Mouse (Mus musculus): ENCODE measurements around the gene Muc13. TPM values are rescaled to one million over a fixed set of nuclear protein-coding genes. Genes with fewer than 3 reads are reported as not detected.

Muc13 gene
- total RNA-seq, 2 experiments from 2014 or later, result 0.11 TPM; not detected in 1

- DNase-seq (ENCODE audit: low spot score in 2 of 2), result no peak
These were observed 24.8 kb downstream of the Muc13 start for GRCm38 (mm10) chr16:33818413-33819165.

- DNase-seq (ENCODE audit: low spot score in 2 of 2), result peak; percentile 94 to 95
These were observed 26.7 kb downstream of the Muc13 start for GRCm38 (mm10) chr16:33820269-33821178.

- no peak for DNase-seq (ENCODE audit: low spot score in 2 of 2)
These were observed 30.8 kb downstream of the Muc13 start for GRCm38 (mm10) chr16:33824603-33825002.

GRCm38 (mm10) chr16:33828496-33828895, 34.7 kb downstream of the Muc13 start:
- DNase-seq (ENCODE audit: low spot score in 2 of 2), result no peak

GRCm38 (mm10) chr16:33829301-33829831, 35.5 kb downstream of the Muc13 start, which contains the start of gene Itgb5:
TSS of gene Itgb5 (plus strand) at chr16:33829665.
- DNase-seq (ENCODE audit: low spot score in 2 of 2), result peak; percentile 56 to 63

- peak; percentile 32 to 54 for DNase-seq (ENCODE audit: low spot score in 2 of 2)
These were observed 36.1 kb downstream of the Muc13 start for GRCm38 (mm10) chr16:33829842-33830511.

GRCm38 (mm10) chr16:33830512-33831105, 36.8 kb downstream of the Muc13 start:
- DNase-seq (ENCODE audit: low spot score in 2 of 2), result no peak

- DNase-seq (ENCODE audit: low spot score in 2 of 2), result no peak
These were observed 38.2 kb downstream of the Muc13 start for GRCm38 (mm10) chr16:33832057-33832456.

GRCm38 (mm10) chr16:33832728-33833428, 39.0 kb downstream of the Muc13 start:
- peak in 1 of 2 experiments; percentile 39 for DNase-seq (ENCODE audit: low spot score in 2 of 2)

- no peak for DNase-seq (ENCODE audit: low spot score in 2 of 2)
These were observed 39.6 kb downstream of the Muc13 start for GRCm38 (mm10) chr16:33833429-33833753.

GRCm38 (mm10) chr16:33833781-33834482, 40.1 kb downstream of the Muc13 start:
- peak in 1 of 2 experiments; percentile 37 for DNase-seq (ENCODE audit: low spot score in 2 of 2)

- no peak for DNase-seq (ENCODE audit: low spot score in 2 of 2)
These were observed 42.8 kb downstream of the Muc13 start for GRCm38 (mm10) chr16:33836676-33837075.

- DNase-seq (ENCODE audit: low spot score in 2 of 2), result no peak
These were observed 43.4 kb downstream of the Muc13 start for GRCm38 (mm10) chr16:33837191-33837590.

- no peak for DNase-seq (ENCODE audit: low spot score in 2 of 2)
These were observed 46.8 kb downstream of the Muc13 start for GRCm38 (mm10) chr16:33840616-33841015.

GRCm38 (mm10) chr16:33842081-33842880, 48.4 kb downstream of the Muc13 start:
- DNase-seq (ENCODE audit: low spot score in 2 of 2), result no peak

GRCm38 (mm10) chr16:33844150-33844611, 50.3 kb downstream of the Muc13 start:
- DNase-seq (ENCODE audit: low spot score in 2 of 2), result no peak

GRCm38 (mm10) chr16:33844866-33845265, 51.0 kb downstream of the Muc13 start:
- DNase-seq (ENCODE audit: low spot score in 2 of 2), result no peak

- DNase-seq (ENCODE audit: low spot score in 2 of 2), result no peak
These were observed 59.4 kb downstream of the Muc13 start for GRCm38 (mm10) chr16:33853271-33853670.

GRCm38 (mm10) chr16:33858766-33859165, 64.9 kb downstream of the Muc13 start:
- no peak for DNase-seq (ENCODE audit: low spot score in 2 of 2)

Data from layer of hippocampus, postnatal 10 days (tissue).